Mouse (Mus musculus) CH12.LX (cell line): ENCODE data around the gene Ccdc61. TPM values are rescaled to one million over a fixed set of nuclear protein-coding genes. Genes with fewer than 3 reads are reported as not detected.

Experiments
- DNase-seq: peaks from one replicate; pipeline ENCODE4 v3.0.0-alpha.2; 2013; ENCODE audit errors: extremely low read depth
- H3K27ac ChIP-seq: 2 replicates; pipeline ENCODE4 v1.5.1; 2012; ENCODE audit warnings: low read depth, mild to moderate bottlenecking, control low read depth, moderate library complexity; ENCODE audit not compliant: insufficient read depth
- H3K27me3 ChIP-seq: replicated peaks from 2 replicates; pipeline ENCODE3; 2012; ENCODE audit warnings: inconsistent platforms
- H3K36me3 ChIP-seq, 2 experiments: replicated peaks in 1 of 2; 2 replicates each; pipeline versions ENCODE3 to v1.6.1; 2012; ENCODE audit warnings: inconsistent platforms in 1 of 2, low read length in 1 of 2, mild to moderate bottlenecking in 1 of 2, mixed read lengths in 1 of 2, moderate library complexity in 1 of 2; ENCODE audit not compliant: control insufficient read depth in 1 of 2, insufficient read depth in 1 of 2
- H3K4me1 ChIP-seq, 2 experiments: 2 replicates each; pipeline ENCODE4 v1.6.1; 2012; ENCODE audit warnings: inconsistent platforms in 1 of 2, moderate library complexity in 1 of 2; ENCODE audit not compliant: insufficient read depth in 2 of 2, control insufficient read depth in 1 of 2
- H3K4me2 ChIP-seq: 2 replicates; pipeline ENCODE4 v1.6.1; 2012; ENCODE audit warnings: low read depth, mild to moderate bottlenecking, control low read depth; ENCODE audit not compliant: poor library complexity, insufficient read depth, severe bottlenecking
- H3K4me3 ChIP-seq, 3 experiments: fragments of 150-350 bp in 1 of 3; sonication (generic) in 1 of 3; replicated peaks in 1 of 3; 2 replicates each; pipeline versions ENCODE3 to v1.5.1; 2011 to 2012; ENCODE audit warnings: low read depth in 2 of 3, low read length in 2 of 3, mild to moderate bottlenecking in 2 of 3, moderate library complexity in 2 of 3, control low read depth in 1 of 3, improper control_type of control experiment in 1 of 3, inconsistent platforms in 1 of 3, mixed read lengths in 1 of 3; ENCODE audit not compliant: poor library complexity in 1 of 3
- H3K79me2 ChIP-seq: replicated peaks from 2 replicates; pipeline ENCODE4 v1.6.1; 2012; ENCODE audit warnings: mild to moderate bottlenecking, moderate library complexity; ENCODE audit not compliant: control insufficient read depth, poor library complexity, insufficient read depth, severe bottlenecking; ENCODE audit errors: extremely low read depth
- H3K9ac ChIP-seq: 2 replicates; pipeline ENCODE4 v1.6.1; 2012; ENCODE audit warnings: low read depth, mild to moderate bottlenecking, control low read depth, moderate library complexity; ENCODE audit not compliant: insufficient read depth
- H3K9me3 ChIP-seq: replicated peaks from 2 replicates; pipeline ENCODE3; 2012; ENCODE audit warnings: low read length, inconsistent platforms, mixed read lengths
- BHLHE40 ChIP-seq: IDR thresholded peaks from 2 replicates; pipeline ENCODE4 v1.6.1; 2011; ENCODE audit warnings: mild to moderate bottlenecking, low read depth, low read length, improper control_type of control experiment
- CHD1 ChIP-seq: IDR thresholded peaks from 2 replicates; pipeline ENCODE4 v1.6.1; 2012; ENCODE audit warnings: low read depth, low read length, improper control_type of control experiment, inconsistent platforms
- CHD2 ChIP-seq: IDR thresholded peaks from 2 replicates; pipeline ENCODE4 v1.6.1; 2011; ENCODE audit warnings: low read length, improper control_type of control experiment
- CTCF ChIP-seq, 2 experiments: IDR thresholded peaks in 1 of 2; conservative IDR thresholded peaks in 1 of 2; 2 replicates each; pipeline ENCODE4 v1.5.1; 2011 to 2012; ENCODE audit warnings: low read depth in 2 of 2, low read length in 2 of 2, improper control_type of control experiment in 1 of 2, inconsistent platforms in 1 of 2, mild to moderate bottlenecking in 1 of 2, moderate library complexity in 1 of 2
- ELF1 ChIP-seq: IDR thresholded peaks from 2 replicates; pipeline ENCODE4 v1.6.1; 2014; ENCODE audit warnings: low read depth, mild to moderate bottlenecking, inconsistent platforms, low read length, improper control_type of control experiment
- EP300 ChIP-seq: IDR thresholded peaks from 2 replicates; pipeline ENCODE4 v1.6.1; 2011; ENCODE audit warnings: low read length, improper control_type of control experiment
- ETS1 ChIP-seq: conservative IDR thresholded peaks from 2 replicates; pipeline ENCODE4 v1.6.1; 2012; ENCODE audit warnings: low read depth, mild to moderate bottlenecking, inconsistent platforms, low read length, improper control_type of control experiment, moderate library complexity
- GABPA ChIP-seq: IDR thresholded peaks from 2 replicates; pipeline ENCODE4 v1.6.1; 2012; ENCODE audit warnings: low read depth, low read length, improper control_type of control experiment, inconsistent platforms; ENCODE audit not compliant: insufficient replicate concordance
- HCFC1 ChIP-seq: IDR thresholded peaks from 2 replicates; pipeline ENCODE4 v1.6.1; 2012; ENCODE audit warnings: low read depth, mild to moderate bottlenecking, inconsistent platforms, low read length, improper control_type of control experiment
- IRF4 ChIP-seq: IDR thresholded peaks from 2 replicates; pipeline ENCODE4 v1.6.1; 2014; ENCODE audit warnings: low read depth, mild to moderate bottlenecking, inconsistent platforms, low read length, improper control_type of control experiment
- MEF2A ChIP-seq: IDR thresholded peaks from 2 replicates; pipeline ENCODE4 v1.6.1; 2014; ENCODE audit warnings: low read depth, mild to moderate bottlenecking, inconsistent platforms, low read length, improper control_type of control experiment, borderline replicate concordance
- NELFE ChIP-seq: IDR thresholded peaks from 2 replicates; pipeline ENCODE4 v1.6.1; 2011; ENCODE audit warnings: low read depth, low read length, improper control_type of control experiment
- POLR2AphosphoS2 ChIP-seq: IDR thresholded peaks from 2 replicates; pipeline ENCODE4 v1.6.1; 2011; ENCODE audit warnings: low read depth, low read length, improper control_type of control experiment
- SIN3A ChIP-seq: IDR thresholded peaks from 2 replicates; pipeline ENCODE4 v1.6.1; 2012; ENCODE audit warnings: low read length, improper control_type of control experiment, inconsistent platforms
- SMC3 ChIP-seq: IDR thresholded peaks from 2 replicates; pipeline ENCODE4 v1.6.1; 2011; ENCODE audit warnings: low read depth, low read length, improper control_type of control experiment
- UBTF ChIP-seq: IDR thresholded peaks from 2 replicates; pipeline ENCODE4 v1.6.1; 2012; ENCODE audit warnings: low read depth, mild to moderate bottlenecking, inconsistent platforms, low read length, improper control_type of control experiment, moderate library complexity
- ZKSCAN1 ChIP-seq: IDR thresholded peaks from 2 replicates; pipeline ENCODE4 v1.6.1; 2012; ENCODE audit warnings: low read depth, inconsistent platforms, low read length, improper control_type of control experiment, borderline replicate concordance
- ZMIZ1 ChIP-seq: IDR thresholded peaks from 2 replicates; pipeline ENCODE4 v1.6.1; 2012; ENCODE audit warnings: low read depth, mild to moderate bottlenecking, inconsistent platforms, low read length, improper control_type of control experiment
- dilution Hi-C: fragments of 300-500 bp; cut with MboI; formaldehyde crosslinking; loops from 2 replicates; pipeline ENCODE4 v1.14.3; 2020; ENCODE audit warnings: low sequenced_read_pairs; ENCODE audit not compliant: extremely low pct_unique_long_range_greater_than_20kb, extremely low pct_ligation_motif_present
- in situ Hi-C: fragments of 300-500 bp; cut with MboI; formaldehyde crosslinking; loops from 3 replicates; pipeline ENCODE4 v1.14.3; 2019; ENCODE audit warnings: low sequenced_read_pairs, low pct_ligation_motif_present, low pct_unique_long_range_greater_than_20kb, mixed read lengths
- polyA plus RNA-seq: library from polyadenylated mRNA; unstranded; fragments of >175 nt; gene quantifications from 2 replicates; pipeline ENCODE4 v1.2.1, GENCODE M21; 2012; ENCODE audit warnings: low read depth; ENCODE audit not compliant: insufficient read length
- total RNA-seq, 2 experiments: library from RNA; depleted of rRNA; stranded (reverse); fragments of 300-350 nt in 1 of 2; fragments of >200 nt in 1 of 2; gene quantifications; 2 replicates each; pipeline ENCODE4 v1.2.3; 2012 to 2014

Gene Ccdc61
- total and polyA plus RNA-seq, 3 experiments = 11.9 to 17.4 (median 13.2) TPM

DNA sequence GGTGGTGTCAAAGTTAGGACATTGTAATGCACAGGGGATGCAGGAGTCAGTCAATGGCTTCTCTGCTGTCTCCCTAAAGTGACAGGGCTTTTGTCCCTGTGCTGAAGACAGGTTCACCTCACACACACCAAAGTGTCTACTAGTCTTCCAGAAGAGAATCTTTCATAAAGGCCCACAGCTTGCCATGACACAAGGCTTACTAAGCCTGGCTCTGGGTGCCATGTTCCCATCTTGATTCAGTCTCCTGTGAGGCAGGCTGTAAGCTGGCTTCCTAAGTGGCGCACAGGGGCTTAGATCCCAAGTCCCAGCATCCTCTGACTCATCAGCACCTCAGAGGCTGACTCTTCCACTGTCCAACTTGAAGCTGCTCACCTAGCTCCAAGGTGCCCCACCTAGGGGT, 23.3 kb downstream of the Ccdc61 start:
- Histone ChIP-seq H3K4me3 (no peak overlapping the region), H3K27me3 (peaks cover 7% of the 10 kb centered on the region), H3K27ac (no peak overlapping the region), H3K4me2 (no peak overlapping the region), H3K79me2 (no peaks in the 10 kb centered on the region), H3K36me3 (peaks cover 0 to 19% of the 10 kb centered on the region in 2 experiments), H3K9ac (no peak overlapping the region), H3K4me1 (peaks cover 9 to 19% of the 10 kb centered on the region in 2 experiments), H3K9me3 (no peaks in the 10 kb centered on the region)
- no peak for TF ChIP-seq UBTF
- TF ChIP-seq SIN3A = no peak
- no peak for TF ChIP-seq ETS1
- TF ChIP-seq ZMIZ1 = no peak
- TF ChIP-seq BHLHE40 = no peak
- in situ Hi-C loops (no loop called here), dilution Hi-C loops (no loop called here)
- DNase-seq = no peak

DNA sequence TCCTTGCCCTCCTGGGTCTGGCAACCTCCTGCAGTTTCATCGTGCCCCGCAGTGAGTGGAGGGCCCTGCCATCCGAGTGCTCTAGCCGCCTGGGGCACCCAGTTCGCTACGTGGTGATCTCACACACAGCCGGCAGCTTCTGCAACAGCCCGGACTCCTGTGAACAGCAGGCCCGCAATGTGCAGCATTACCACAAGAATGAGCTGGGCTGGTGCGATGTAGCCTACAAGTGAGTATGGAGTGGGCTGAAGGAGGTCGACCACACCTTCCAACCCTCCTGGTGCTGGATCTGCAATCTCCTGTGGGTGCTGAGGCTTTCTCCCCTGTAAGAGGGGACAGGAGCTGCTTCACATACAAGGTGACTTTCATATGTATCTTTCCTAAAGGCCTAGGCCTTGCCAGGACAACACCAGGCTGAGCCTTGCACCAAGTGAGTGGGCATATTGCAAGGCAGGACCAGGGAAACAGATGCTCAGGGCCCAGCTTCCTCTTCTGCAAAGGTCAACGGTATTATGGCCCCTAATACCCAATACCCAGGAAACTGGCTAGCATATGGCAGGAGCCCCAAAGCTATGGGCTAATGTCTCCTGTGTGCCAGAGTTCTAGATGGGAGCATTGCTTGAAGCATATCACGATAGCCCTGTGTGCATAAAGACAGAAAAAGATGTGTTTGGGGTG, 25.3 kb downstream of the Ccdc61 start:
- dilution Hi-C loops = no loop called here
- no peaks in the 10 kb centered on the region for H3K79me2 ChIP-seq
- H3K27ac ChIP-seq = no peak overlapping the region
- H3K9me3 ChIP-seq = no peaks in the 10 kb centered on the region
- in situ Hi-C loops = no loop called here
- TF ChIP-seq POLR2AphosphoS2 (no peak), IRF4 (no peak), CHD1 (no peak), CTCF (conservative IDR thresholded peaks at IDR 0.05 in 1 of 2, IDR thresholded peaks at IDR 0.05 in 1 of 2; ENCODE audit: low read depth in 2 of 2, low read length in 2 of 2) (no peak), MEF2A (no peak), HCFC1 (no peak), CHD2 (no peak), NELFE (no peak), EP300 (no peak), SMC3 (no peak), GABPA (no peak), ELF1 (no peak), ZKSCAN1 (no peak)
- no peak for DNase-seq
- peaks cover 23% of the 10 kb centered on the region for H3K27me3 ChIP-seq
- no peak overlapping the region for H3K9ac ChIP-seq
- peaks cover 9 to 19% of the 10 kb centered on the region in 2 experiments for H3K4me1 ChIP-seq
- H3K4me2 ChIP-seq = no peak overlapping the region
- no peak overlapping the region for H3K4me3 ChIP-seq
- peaks cover 0 to 6% of the 10 kb centered on the region in 2 experiments for H3K36me3 ChIP-seq
